Mouse (Mus musculus): ENCODE measurements around the gene Foxj2.

Foxj2 gene

DNA sequence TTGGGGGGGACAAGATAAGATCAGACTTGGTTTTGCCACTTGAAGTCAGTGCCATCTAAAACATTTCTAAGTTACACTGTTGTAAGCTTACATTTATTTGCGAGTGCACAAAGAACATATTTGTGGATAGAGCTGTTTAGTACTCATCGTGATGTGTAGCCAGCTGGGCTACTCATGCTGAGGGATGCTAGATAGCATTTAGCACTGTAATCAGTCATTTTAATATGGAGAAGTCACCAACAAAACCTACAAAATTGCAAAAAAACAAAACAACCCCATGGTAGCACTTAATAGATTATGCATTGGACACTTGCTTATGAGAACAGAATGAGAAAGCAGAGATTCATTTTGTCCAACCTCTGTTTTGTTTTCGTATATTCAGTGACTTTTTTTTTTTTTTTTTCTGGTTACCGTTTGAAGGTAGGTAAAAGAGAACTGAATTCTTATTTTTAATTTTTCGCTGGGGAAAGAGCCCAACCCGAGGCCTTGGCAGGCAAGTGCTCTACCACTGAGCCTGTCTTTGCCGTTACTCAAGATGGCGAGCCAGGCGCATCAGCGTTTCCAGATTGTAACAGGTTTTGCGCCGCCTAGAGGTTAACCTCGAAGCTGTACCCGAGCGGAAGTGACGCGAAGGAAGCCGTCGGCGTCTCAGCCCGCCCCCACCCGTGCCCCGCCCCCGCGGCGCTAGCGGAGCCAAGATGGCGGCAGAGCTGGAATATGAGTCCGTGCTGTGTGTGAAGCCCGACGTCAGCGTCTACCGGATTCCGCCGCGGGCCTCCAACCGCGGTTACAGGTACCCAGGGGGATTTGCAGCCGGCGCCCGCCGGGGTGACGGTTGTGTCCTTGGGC is 54.4 kb downstream of the Foxj2 start, which contains the start of gene Necap1:
TSS of gene Necap1 (plus strand) at position 604 of the 849 bp plus-strand sequence.
- peak; percentile 99 for DNase-seq (ENCODE audit: low spot score)

DNA sequence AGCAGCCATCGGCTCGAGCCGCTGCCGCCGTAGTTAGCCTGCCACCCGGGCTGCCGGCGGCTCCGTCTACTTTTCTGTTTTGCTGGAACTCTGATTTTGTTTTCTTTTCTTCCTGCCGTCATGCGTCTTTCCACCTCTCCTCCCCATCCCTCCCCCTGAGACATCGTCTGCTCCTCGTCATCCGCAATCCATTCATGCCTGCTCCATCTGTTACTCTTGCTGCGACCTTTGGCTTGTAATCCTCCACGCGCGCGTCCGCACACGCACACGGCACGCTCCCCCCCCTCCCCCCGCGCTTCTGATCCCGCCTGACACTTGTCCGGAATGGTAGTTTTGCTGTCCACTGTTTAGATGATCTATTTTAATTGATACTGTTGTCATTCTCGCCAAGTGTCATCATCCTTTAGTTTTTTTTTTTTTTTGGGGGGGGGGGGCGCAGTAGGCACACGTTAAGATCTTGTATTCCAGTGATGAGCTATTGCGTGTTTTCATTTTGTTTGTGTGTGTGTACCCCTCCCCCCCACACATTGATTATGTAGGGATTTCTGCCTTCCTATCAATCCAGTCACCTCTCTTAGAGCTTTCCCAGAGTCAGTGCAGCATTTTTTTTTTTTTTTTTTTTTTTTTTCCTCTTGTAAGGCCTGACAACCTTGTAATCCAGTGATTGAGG is 55.1 kb downstream of the Foxj2 start:
- peak; percentile 49 for DNase-seq (ENCODE audit: low spot score)

DNA sequence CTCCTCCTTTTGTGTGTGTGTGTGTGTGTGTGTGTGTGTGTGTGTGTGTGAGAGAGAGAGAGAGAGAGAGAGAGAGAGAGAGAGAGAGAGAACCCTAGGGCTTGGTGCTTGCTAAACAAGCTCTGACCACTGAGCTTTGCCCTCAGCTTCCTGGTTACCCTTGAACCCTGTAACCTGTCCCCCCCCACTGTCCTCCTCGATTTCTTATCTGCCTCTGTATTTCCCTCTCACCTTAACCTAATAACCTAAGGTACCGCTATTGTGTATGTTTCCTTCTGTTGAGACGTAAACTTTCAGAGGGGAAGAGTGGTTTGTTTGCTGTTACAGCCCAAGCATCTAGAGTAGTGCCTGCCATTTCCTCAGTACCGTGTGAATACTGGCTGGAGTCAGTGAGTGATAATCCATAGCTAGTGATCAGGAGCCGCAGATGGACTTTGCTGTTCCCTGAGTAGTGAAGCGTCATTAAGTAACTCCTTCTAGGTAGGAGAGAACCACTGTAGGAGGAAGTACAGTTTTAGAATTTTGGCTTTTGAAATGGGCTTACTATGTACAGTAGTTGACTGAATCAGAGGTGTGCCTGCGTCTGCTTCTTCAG is 59.5 kb downstream of the Foxj2 start:
- DNase-seq (ENCODE audit: low spot score) = no peak

DNA sequence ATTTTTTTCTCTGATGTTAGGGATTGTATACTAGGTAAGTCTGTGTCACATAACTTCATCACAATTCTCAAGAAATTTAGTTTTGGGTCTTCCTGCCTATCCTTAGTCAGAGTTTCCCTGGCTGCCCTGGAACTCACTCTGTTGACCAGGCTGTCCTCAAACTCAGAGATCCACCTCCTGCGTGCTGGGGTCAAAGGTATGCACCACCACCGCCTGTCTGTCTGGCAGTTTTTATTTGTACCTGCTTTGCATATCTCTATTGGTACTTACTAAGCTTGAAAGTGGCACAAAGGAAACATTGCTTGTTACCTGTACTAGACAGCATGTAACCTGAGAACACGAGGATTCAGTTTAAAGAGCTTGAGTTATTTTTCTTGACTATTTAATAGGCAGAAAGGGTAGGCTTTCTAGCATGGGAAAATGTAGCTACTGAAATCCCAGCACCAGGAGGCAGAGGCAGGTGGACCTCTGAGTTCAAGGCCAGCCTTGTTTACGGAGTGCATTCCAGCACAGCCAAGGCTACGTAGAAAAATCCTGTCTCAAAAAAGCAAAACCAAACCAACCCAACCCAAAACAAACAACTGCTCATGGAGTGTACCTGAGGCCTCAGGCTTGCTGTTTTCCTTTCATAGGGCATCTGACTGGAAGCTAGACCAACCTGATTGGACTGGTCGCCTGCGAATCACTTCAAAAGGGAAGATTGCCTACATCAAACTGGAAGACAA is 60.2 kb downstream of the Foxj2 start:
- no peak for DNase-seq (ENCODE audit: low spot score)

DNA sequence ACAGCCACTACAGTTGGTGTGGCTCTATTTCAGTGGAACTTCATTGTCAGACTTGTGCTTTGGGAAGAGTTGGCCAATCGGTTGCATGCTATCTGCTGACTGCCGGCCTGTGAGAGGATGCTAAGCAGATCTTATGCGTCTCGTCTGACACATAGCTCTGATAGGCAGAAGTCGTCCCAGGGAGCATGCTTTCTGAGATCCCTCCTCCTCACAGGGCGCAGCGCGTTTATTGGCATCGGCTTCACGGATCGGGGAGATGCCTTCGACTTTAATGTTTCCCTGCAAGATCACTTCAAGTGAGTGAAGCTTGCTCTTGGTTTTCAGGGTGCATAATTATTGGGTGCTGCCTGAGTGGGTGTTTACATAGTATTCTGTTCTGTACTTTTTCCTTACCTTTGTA is 61.6 kb downstream of the Foxj2 start:
- DNase-seq (ENCODE audit: low spot score) = no peak

DNA sequence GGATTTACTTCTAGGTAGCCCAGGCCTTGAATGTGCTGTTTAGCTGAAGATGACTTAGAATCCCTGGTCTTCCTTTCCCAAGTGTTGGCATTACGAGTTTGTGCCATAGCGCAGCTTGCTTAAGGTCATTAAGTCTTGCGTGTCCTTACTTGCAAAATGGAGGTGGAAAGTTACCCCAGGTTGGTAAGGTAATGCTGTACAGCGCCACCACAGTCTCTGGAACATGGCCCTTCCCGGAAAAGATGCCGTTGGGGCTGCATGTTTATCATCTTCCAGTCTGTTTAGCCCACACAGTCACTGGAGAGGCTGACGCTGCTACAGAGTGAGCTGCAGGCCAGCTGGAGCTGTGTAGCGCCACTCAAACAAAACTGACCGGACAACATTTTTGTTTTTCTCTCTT is 63.9 kb downstream of the Foxj2 start:
- DNase-seq (ENCODE audit: low spot score) = no peak

DNA sequence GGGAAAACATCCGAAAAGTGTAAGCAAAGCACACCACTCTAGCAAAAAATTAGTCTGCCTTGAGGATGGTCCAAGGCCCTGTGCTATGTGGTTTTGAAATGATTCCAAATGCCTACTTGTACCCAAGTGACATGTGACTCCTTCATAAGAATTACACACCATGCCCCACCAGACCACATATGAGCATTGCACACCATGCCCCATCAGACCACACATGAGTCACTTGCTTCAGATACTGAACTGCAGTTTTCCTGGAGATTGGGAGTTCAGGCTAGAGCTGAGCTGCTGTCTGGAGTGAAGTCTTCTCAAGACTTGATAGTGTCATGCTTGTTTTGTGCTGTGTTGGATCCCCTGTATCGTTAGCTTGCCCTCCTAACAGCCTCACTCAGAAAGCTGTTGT is 69.9 kb downstream of the Foxj2 start:
- no peak for DNase-seq (ENCODE audit: low spot score)

DNA sequence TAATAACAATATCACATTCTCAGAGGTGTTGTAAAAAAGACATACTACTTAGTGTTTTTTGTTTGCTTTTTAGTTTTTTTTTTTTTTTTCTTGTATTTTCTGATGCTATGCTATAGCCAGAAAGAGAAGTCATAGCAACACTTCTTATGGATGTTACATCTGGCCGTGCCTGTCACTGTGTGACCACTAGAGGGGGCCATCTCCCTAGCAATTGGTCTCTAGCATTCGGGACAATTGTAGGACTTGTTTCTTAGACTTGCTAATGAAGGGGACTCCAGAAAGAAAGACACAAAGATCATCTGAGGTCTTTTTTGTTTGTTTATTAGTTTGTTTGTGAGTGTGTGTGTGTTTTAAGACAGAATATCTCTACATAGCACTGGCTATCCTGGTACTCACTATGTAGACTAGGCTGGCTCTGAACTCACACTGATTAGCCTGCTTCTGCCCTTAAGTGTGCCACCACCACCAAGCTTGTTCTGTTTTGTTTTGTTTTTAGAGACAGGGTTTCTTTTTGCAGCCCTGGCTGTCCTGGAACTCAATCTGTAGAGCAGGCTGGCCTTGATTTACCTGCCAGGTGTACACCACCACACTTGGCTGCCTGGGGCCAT is 72.8 kb downstream of the Foxj2 start:
- DNase-seq (ENCODE audit: low spot score) = peak; percentile 82
